Mouse (Mus musculus) mature B cell (primary cell): Measurements from ENCODE around the gene Vps18.

ENCODE experiments used
- in situ Hi-C: fragments of 300-500 bp; cut with MboI; formaldehyde crosslinking; loops from 2 replicates; pipeline ENCODE4 v1.14.3; 2019

Vps18 gene

GRCm38 (mm10) chr2:119321771-119322586 lies 33.4 kb downstream of the Vps18 start:
- in situ Hi-C loops = no loop called here

GRCm38 (mm10) chr2:119322587-119323300 lies 34.2 kb downstream of the Vps18 start:
- in situ Hi-C loops = no loop called here

GRCm38 (mm10) chr2:119323866-119324575 lies 35.5 kb downstream of the Vps18 start:
- in situ Hi-C loops = no loop called here

- in situ Hi-C loops = no loop called here
These were observed 36.2 kb downstream of the Vps18 start for GRCm38 (mm10) chr2:119324576-119325318.

- in situ Hi-C loops = no loop called here
These were observed 37.1 kb downstream of the Vps18 start, which contains the start of gene Dll4 for GRCm38 (mm10) chr2:119325568-119326143. Gene Dll4 (plus strand): TSS chr2:119325784.

- in situ Hi-C loops = no loop called here
These were observed 37.9 kb downstream of the Vps18 start for GRCm38 (mm10) chr2:119326161-119327101.

GRCm38 (mm10) chr2:119327102-119327480 lies 38.6 kb downstream of the Vps18 start:
- in situ Hi-C loops = no loop called here

GRCm38 (mm10) chr2:119327942-119328526 lies 39.5 kb downstream of the Vps18 start:
- in situ Hi-C loops = no loop called here

- in situ Hi-C loops = no loop called here
These were observed 40.0 kb downstream of the Vps18 start for GRCm38 (mm10) chr2:119328546-119328945.

- in situ Hi-C loops = no loop called here
These were observed 40.7 kb downstream of the Vps18 start for GRCm38 (mm10) chr2:119329123-119329817.

- in situ Hi-C loops = no loop called here
These were observed 42.3 kb downstream of the Vps18 start for GRCm38 (mm10) chr2:119330795-119331194.

- in situ Hi-C loops = no loop called here
These were observed 43.7 kb downstream of the Vps18 start for GRCm38 (mm10) chr2:119332177-119332661.

GRCm38 (mm10) chr2:119334135-119334534 lies 45.6 kb downstream of the Vps18 start:
- in situ Hi-C loops = no loop called here

GRCm38 (mm10) chr2:119334964-119335525 lies 46.5 kb downstream of the Vps18 start:
- in situ Hi-C loops = no loop called here

- in situ Hi-C loops = no loop called here
These were observed 47.0 kb downstream of the Vps18 start for GRCm38 (mm10) chr2:119335535-119335934.

- in situ Hi-C loops = no loop called here
These were observed 47.5 kb downstream of the Vps18 start for GRCm38 (mm10) chr2:119336002-119336401.

GRCm38 (mm10) chr2:119336470-119336869 lies 47.9 kb downstream of the Vps18 start:
- in situ Hi-C loops = no loop called here

- in situ Hi-C loops = no loop called here
These were observed 49.1 kb downstream of the Vps18 start for GRCm38 (mm10) chr2:119337425-119338265.
